Mouse (Mus musculus) frontal cortex, adult 2 months (tissue): ENCODE results near the gene Tgif1. TPM values are rescaled to one million over a fixed set of nuclear protein-coding genes. Genes with fewer than 3 reads are reported as not detected.

Experiments used
- DNase-seq, 2 experiments: peaks; one replicate each; pipeline ENCODE4 v3.0.0; 2022; ENCODE audit warnings: low spot score in 1 of 2; ENCODE audit errors: extremely low spot score in 1 of 2
- polyA plus RNA-seq: library from polyadenylated mRNA; depleted of rRNA; stranded (reverse); fragments of >200 nt; gene quantifications from 2 replicates; pipeline ENCODE4 v1.2.3, GENCODE M21; 2012; rRNA removed

The Tgif1 gene
- polyA plus RNA-seq, 1 experiment: 2.9 TPM

DNA sequence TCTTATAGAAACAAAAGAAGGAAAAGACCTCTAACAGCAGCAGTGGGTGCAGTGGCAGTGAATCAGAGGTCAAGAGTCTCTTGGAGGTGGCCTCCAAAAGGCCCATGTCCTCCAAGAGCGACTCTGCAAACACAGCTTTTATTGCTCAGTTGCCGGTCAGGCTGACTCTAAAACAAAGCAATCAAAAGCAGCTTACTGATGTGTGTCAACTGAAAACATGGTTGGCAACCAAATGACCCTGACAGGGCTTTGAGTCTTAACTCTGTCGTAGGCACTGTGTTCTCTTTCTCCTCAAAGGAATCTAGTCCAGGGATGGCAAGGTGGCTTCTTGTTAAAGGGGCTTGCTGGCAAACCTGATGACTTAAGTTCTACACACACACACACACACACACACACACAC lies 43.6 kb downstream of the Tgif1 start:
- no peak for DNase-seq

DNA sequence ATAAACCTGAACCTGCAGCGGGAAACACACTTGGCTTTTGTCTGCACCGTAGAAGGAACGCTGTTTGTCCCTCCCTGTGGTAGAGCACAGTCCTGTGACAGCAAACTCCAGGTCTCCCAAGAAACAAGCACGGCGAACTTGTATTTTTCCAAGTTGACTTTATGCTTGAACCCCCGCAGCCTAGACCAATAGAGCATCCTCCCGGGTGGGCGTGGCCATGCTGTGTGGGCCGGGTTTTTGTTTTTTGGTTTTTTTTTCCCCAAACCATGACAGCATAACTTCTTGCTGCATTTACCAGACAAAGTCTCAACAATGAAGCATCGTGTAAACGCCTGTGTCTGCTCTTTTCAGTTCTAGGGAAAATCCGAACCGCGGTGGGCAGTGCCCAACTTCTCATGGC lies 44.5 kb downstream of the Tgif1 start:
- no peak for DNase-seq

DNA sequence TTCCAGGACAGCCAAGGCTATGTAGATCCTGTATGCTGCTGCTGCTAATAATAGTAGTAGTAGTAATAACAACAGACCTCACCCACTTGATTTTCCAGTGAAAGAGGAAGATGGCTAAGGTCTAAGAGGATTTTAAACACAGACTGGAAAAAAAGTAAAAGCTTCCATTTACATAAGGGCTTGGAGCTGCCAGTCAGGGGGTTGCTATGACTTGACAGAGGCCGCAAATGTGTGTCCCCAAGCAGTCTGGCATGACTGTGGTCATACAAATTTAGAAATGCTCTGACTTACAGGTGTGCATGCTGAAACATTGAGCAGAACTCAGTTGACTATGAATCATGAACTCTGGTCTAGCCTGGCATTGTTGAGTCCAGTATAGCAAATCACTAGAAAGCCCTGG lies 45.5 kb downstream of the Tgif1 start:
- DNase-seq: no peak

- no peak for DNase-seq
Measured at GRCm38 (mm10) chr17:70806600-70806999, 46.7 kb downstream of the Tgif1 start.

DNA sequence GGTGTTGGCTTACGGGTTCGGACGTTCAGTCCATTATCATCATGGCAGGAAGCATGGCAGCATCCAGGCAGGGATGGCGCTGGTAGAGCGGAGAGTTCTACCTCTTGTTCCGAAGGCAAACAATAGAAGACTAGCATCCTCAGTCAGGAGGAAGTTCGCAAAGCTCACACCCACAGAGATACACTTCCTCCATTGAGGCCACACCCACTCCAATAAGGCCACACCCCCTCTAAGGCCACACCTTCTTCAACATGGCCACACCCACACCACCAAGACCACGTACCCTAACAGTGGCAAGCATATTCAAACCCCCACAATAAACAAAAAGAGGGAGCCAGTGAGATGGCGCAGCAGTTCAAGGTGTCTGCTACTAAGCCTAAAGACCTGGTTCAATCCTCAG lies 47.5 kb downstream of the Tgif1 start:
- no peak for DNase-seq

- DNase-seq: peak in 1 of 2 experiments; percentile 44
Measured at GRCm38 (mm10) chr17:70802022-70802421, 51.3 kb downstream of the Tgif1 start.

GRCm38 (mm10) chr17:70799266-70799665 lies 54.1 kb downstream of the Tgif1 start:
- peak; percentile 35 to 65 for DNase-seq

DNA sequence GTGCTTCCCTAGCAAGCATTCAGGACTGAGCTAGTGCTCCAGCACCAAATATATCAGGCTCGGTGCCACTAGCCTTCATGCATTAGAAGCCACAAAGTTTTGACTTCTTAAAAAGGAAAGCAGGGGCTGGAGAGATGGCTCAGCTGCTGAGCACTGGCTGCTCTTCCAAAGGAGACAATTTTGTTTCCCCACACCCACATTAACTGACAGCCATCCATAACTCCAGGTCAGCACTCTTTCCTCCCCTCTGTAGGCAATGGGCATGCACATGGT lies 55.6 kb downstream of the Tgif1 start:
- no peak for DNase-seq

GRCm38 (mm10) chr17:70796940-70797772 lies 56.2 kb downstream of the Tgif1 start:
- no peak for DNase-seq

DNA sequence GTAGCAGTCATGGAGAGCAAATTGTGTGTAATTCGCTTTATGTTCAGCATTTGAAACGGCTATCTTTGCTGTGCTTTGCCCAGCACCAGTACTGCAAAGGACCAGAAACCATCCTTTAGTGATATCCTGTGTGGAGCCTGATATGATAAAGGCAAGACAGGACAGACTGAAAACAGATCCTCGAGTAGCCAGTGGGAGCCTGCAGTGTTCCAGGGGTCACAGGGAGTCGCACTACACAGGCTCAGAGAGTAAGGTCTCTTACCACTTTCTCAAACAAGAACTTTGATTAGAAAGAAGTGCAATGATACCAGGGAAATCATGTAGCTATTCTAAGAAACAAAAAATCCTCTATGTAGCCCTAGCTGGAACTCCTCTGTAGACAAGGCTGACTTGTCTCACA lies 58.1 kb downstream of the Tgif1 start:
- no peak for DNase-seq

- no peak for DNase-seq
Measured at GRCm38 (mm10) chr17:70794722-70795121, 58.6 kb downstream of the Tgif1 start.

GRCm38 (mm10) chr17:70794291-70794690 lies 59.1 kb downstream of the Tgif1 start:
- DNase-seq: peak in 1 of 2 experiments; percentile 49

Other genes starting within 250 kb of the Tgif1 start
- gene Myom1, start 149.1 kb upstream of the Tgif1 start, polyA plus RNA-seq: 2.8 and 3.7 TPM in 2 replicates
- gene Myl12a, start 149.3 kb upstream of the Tgif1 start, polyA plus RNA-seq: 42.9 and 48.8 TPM in 2 replicates